Mouse (Mus musculus) liver, postnatal 0 days (tissue): ENCODE measurements around the gene Spata3. TPM values are rescaled to one million over a fixed set of nuclear protein-coding genes. Genes with fewer than 3 reads are reported as not detected.

Source experiments
- ATAC-seq: fragments of 200-750 bp; cut with Nextera tagmentation; 2 replicates; pipeline ENCODE4 v1.8.0; 2017; ENCODE audit warnings: mild to moderate bottlenecking, moderate library complexity
- DNase-seq: peaks from one replicate; pipeline ENCODE4 v3.0.0-alpha.2; 2016
- H3K27ac ChIP-seq: fragments of 300-500 bp; sonication (generic); 2 replicates; pipeline ENCODE4 v1.5.1; 2014; ENCODE audit warnings: antibody characterized with exemption, moderate library complexity, mild to moderate bottlenecking, low read depth
- H3K27me3 ChIP-seq: fragments of 300-500 bp; sonication (generic); 2 replicates; pipeline ENCODE4 v1.6.1; 2014; ENCODE audit warnings: low read length, control low read depth, mixed read lengths; ENCODE audit not compliant: insufficient read depth
- H3K36me3 ChIP-seq: fragments of 300-500 bp; sonication (generic); replicated peaks from 2 replicates; pipeline ENCODE4 v1.6.1; 2014; ENCODE audit warnings: mild to moderate bottlenecking, control low read depth, low read length, moderate library complexity, mixed read lengths; ENCODE audit not compliant: insufficient read depth
- H3K4me1 ChIP-seq: fragments of 300-500 bp; sonication (generic); 2 replicates; pipeline ENCODE4 v1.6.1; 2014; ENCODE audit warnings: antibody characterized with exemption, mild to moderate bottlenecking, control low read depth; ENCODE audit not compliant: insufficient read depth
- H3K4me2 ChIP-seq: fragments of 300-500 bp; sonication (generic); 2 replicates; pipeline ENCODE4 v1.6.1; 2014; ENCODE audit warnings: low read depth, mild to moderate bottlenecking, low read length, moderate library complexity, mixed read lengths
- H3K4me3 ChIP-seq: fragments of 300-500 bp; sonication (generic); 2 replicates; pipeline ENCODE4 v1.5.1; 2014; ENCODE audit warnings: low read depth, low read length
- H3K9ac ChIP-seq: fragments of 300-500 bp; sonication (generic); replicated peaks from 2 replicates; pipeline ENCODE4 v1.6.1; 2014; ENCODE audit warnings: mild to moderate bottlenecking, moderate library complexity
- H3K9me3 ChIP-seq: fragments of 300-500 bp; sonication (generic); 2 replicates; pipeline ENCODE4 v1.6.1; 2016; ENCODE audit warnings: mild to moderate bottlenecking, control low read depth, low read length, mixed read lengths
- CTCF ChIP-seq: sonication (generic); IDR thresholded peaks from 2 replicates; pipeline ENCODE4 v1.5.1; 2016; ENCODE audit warnings: antibody characterized with exemption, low read depth
- EP300 ChIP-seq: IDR thresholded peaks from 2 replicates; pipeline ENCODE4 v1.6.1; 2016; ENCODE audit warnings: antibody characterized with exemption, low read depth, mild to moderate bottlenecking
- WGBS: fragments of 180-500 bp; shearing (Covaris S2); extraction: QIAGEN DNeasy Blood & Tissue Kit; methylation state at CpG from one replicate; pipeline ENCODE4 v1.1.7; 2014; ENCODE audit not compliant: insufficient replicate concordance; 5-methylcytosine and 5-hydroxymethylcytosine counted together
- polyA plus RNA-seq: library from polyadenylated mRNA; unstranded; fragments of >200 nt; fragmentation: Nextera tagmentation; extraction: Ambion mirVana; gene quantifications from 2 replicates; pipeline ENCODE4 v1.2.1, GENCODE M21; 2015

The Spata3 gene
- polyA plus RNA-seq, 1 experiment from 2014 or later, result 0.09 TPM

DNA sequence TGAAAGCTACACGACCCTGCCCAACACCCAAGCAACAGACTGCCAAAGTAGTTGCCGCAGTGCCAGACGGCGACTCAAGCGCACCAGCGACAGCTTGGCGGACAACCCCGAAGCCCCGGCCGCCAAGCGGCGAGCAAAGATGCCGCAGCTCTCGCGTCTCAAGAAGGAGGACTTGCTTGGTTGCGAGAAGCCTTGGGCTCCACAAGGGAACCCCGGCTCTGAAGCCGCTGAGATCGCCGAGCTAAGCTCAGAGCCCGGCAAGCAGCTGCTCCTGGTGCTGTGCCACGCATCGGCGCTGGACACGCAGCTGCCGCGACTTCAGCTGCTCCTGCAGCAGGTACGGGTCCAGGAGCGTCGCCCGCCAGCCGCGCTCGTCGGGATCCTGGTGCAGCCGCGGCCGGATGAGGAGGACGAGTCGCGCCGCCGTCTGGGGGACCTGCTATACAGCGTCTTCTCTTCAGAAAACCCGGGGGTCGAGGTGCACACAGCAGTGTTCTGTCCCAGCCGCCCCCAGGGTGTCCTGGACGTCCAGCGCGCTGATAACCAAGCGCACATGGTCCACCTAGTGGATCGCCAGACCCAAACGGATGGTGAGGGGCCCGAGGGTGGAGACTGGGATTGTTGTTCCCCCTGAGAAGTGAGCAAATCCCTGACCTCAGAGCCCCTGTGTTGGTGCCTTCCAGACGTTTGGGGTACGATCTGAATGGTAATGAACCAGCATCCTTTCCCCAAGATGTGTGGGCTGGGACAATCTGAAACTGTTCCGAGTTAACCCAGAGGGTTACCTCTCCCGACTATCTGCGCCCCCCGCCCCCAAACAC is 1.8 kb downstream of the Spata3 start:
- no peak for TF ChIP-seq EP300
- TF ChIP-seq CTCF, result peak; percentile 30
- ATAC-seq (0 out of 2 replicates have a peak, but pooled peaks have one; percentile 19), DNase-seq (peak; percentile 44)
- peak overlapping the region; percentile 58 for H3K9ac ChIP-seq
- no peaks in the 10 kb centered on the region for H3K36me3 ChIP-seq
- H3K9me3 ChIP-seq, result no peaks in the 10 kb centered on the region
- H3K4me1 ChIP-seq, result 0 out of 2 replicates have a peak, but pooled peaks cover 3% of the 10 kb centered on the region
- peak overlapping the region; percentile 85 for H3K4me2 ChIP-seq
- peaks cover 16% of the 10 kb centered on the region for H3K27me3 ChIP-seq
- H3K4me3 ChIP-seq, result peak overlapping the region; percentile 53
- no peak overlapping the region for H3K27ac ChIP-seq
- WGBS, result 3% methylated on average over 60 of the region's 60 CpGs

DNA sequence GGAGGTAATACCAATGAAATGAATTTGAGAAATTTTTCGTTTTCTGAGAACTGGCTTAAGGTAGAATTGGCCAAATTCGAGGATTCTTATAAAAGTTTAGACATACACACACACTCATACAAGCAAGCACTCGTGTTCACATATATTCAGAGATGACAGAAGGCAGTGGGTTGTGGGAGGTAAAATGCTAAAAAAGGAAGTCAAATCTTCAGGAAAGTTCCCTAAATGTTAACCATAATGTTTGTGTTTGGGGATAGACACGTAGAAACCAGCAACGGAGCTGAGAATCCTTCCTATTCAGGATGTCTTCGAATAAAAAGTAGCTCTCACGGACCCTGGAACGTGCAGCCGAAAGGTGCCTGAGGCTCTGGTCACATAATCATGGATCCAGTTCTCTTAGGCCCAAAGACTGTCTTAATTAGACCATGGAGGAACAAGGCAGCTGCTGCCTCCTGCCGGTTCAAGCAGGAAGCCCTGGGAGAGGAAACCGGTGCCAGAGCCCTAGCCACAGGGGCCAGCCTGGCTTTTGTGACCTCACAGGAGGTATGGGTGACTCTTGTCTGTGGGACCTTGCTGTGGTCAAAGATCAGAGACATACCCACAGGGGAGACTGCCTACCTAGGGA is 4.9 kb downstream of the Spata3 start:
- DNase-seq (peak; percentile 32), ATAC-seq (no peak)
- Histone ChIP-seq H3K4me1 (0 out of 2 replicates have a peak, but pooled peaks cover 3% of the 10 kb centered on the region), H3K36me3 (no peaks in the 10 kb centered on the region), H3K27me3 (peaks cover 16% of the 10 kb centered on the region), H3K4me3 (no peak overlapping the region), H3K9ac (no peak overlapping the region), H3K4me2 (no peak overlapping the region), H3K27ac (no peak overlapping the region), H3K9me3 (no peaks in the 10 kb centered on the region)
- TF ChIP-seq EP300, result no peak
- TF ChIP-seq CTCF, result peak; percentile 48
- WGBS, result 47% methylated on average over 11 of the region's 11 CpGs

DNA sequence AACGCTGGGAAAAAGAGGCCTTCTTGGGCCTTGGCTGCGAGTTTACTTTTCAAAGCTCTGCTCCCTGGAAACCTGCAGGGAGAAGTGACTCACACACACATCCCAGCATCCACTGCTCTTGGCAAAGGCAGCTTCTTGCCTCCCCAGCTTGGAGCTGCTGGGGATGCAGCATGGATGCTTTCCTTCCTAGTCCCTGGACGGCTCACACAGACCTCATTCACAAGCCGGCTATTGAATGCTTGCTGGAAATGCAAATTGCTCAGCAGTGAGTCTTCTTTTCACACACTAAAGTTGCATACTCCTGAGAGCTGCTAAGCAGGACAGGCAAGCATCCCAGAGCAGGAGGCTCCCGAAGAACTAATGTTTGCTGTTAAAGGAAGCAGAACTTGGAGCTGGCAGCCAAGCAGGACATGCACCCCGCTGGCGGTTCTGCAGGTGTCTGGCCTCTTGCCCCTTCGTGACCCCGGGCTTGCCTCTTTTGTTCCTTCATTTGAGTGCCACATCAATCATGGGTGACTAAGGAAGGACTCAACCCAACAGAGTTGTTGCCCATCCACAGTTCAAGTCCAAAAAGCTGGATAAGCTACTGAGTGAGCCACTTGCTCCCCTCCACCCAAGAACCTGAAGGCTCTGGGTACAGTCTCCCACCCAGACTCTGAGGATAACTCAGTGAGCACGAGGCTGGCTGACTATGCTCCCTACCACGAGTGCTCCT is 15.8 kb downstream of the Spata3 start:
- Histone ChIP-seq H3K27me3 (no peaks in the 10 kb centered on the region), H3K4me1 (peaks cover 3% of the 10 kb centered on the region; the same call in 1 of the 2 replicates), H3K4me3 (no peak overlapping the region), H3K4me2 (no peak overlapping the region), H3K9me3 (no peaks in the 10 kb centered on the region), H3K36me3 (no peaks in the 10 kb centered on the region), H3K9ac (no peak overlapping the region), H3K27ac (no peak overlapping the region)
- no peak for TF ChIP-seq EP300
- WGBS, result 41% methylated on average over 11 of the region's 11 CpGs
- ATAC-seq (no peak), DNase-seq (no peak)

DNA sequence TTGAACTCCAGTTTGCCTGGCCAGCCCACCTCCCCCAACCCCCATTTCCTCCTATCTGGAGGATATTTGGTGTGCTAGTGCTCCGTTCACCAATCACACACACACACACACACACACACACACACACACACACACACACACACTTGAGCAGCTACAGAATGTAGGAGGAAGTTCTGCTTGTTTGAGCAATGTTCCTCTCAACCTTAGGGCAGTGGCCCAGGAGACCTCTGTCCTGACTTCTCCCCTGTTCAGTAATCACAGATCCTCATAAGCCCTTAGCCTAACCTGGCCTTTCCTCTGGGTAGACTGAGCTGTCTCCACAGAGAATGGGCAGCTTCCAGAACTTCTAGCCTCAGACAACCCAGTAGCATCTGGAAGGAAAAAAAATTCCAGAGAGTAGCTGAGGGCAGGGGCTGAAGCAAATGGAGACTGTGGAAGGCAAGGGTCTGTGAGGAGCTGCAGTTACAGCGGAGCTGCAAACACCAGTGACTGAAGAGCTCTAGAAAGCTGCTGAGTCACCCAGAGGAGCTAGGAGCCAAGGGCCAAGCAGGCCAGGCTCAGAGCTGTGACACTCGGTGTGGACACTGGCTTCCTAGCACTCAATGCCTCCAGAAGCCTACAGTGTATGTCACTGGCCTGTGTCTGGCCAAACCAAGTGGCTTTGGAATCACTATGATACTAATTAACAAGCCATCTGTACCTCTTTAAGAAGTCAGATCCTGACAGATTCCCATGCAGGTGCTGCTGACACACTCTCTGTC is 21.8 kb downstream of the Spata3 start:
- 34% methylated on average over 3 of the region's 3 CpGs for WGBS

DNA sequence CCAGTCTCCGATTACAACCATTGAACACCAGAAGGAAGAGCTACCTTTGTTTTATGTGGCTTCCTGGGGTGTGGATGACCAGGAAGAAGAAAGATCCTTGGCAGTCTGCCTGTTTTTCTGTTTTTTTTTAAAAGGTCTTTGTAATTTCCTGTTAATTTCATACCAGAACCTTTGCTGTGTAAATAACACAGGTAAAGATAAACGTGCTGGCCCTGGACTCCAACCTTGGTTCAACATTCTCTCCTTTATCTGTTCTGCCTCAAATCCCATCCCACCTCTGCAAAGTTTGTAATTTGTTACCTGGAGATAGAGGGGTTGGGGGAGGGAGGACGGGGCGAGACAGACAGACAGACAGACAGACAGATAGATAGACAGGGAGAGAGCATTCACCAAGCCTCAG is 23.5 kb downstream of the Spata3 start:
- Histone ChIP-seq H3K9ac (no peak overlapping the region), H3K4me2 (no peak overlapping the region), H3K27me3 (peaks cover 3% of the 10 kb centered on the region; the same call in 1 of the 2 replicates), H3K36me3 (no peaks in the 10 kb centered on the region), H3K4me3 (no peak overlapping the region), H3K27ac (peak overlapping the region; percentile 60), H3K9me3 (no peaks in the 10 kb centered on the region), H3K4me1 (peaks cover 27% of the 10 kb centered on the region)
- DNase-seq, result no peak
- ATAC-seq, result peak; percentile 60
- TF ChIP-seq CTCF (no peak), EP300 (peak; percentile 57)
- 41% methylated on average over 4 of the region's 4 CpGs for WGBS

More for the DNA sequence above, 21.8 kb downstream of the Spata3 start:
- TF ChIP-seq EP300 (no peak), CTCF (no peak)
- Histone ChIP-seq H3K4me1 (peaks cover 27% of the 10 kb centered on the region), H3K9me3 (no peaks in the 10 kb centered on the region), H3K4me2 (no peak overlapping the region), H3K27me3 (no peaks in the 10 kb centered on the region), H3K4me3 (no peak overlapping the region), H3K9ac (no peak overlapping the region), H3K27ac (peak overlapping the region; percentile 58), H3K36me3 (no peaks in the 10 kb centered on the region)
- ATAC-seq (peak; percentile 64), DNase-seq (no peak)
